Mouse (Mus musculus) heart, embryonic 15.5 days (tissue): ENCODE measurements around the gene Scamp2. TPM values are rescaled to one million over a fixed set of nuclear protein-coding genes. Genes with fewer than 3 reads are reported as not detected.

Experiments
- ATAC-seq: fragments of 200-750 bp; cut with Nextera tagmentation; replicated peaks from 2 replicates; pipeline ENCODE4 v1.8.0; 2017; ENCODE audit warnings: low read depth, moderate TSS enrichment; ENCODE audit not compliant: insufficient number of reproducible peaks, insufficient read depth, low FRiP score
- H3K27ac ChIP-seq: fragments of 300-500 bp; sonication (generic); 2 replicates; pipeline ENCODE4 v1.5.1; 2015; ENCODE audit warnings: mild to moderate bottlenecking, inconsistent platforms
- H3K27me3 ChIP-seq: fragments of 300-500 bp; sonication (generic); 2 replicates; pipeline ENCODE4 v1.6.1; 2015; ENCODE audit warnings: inconsistent platforms
- H3K36me3 ChIP-seq: fragments of 300-500 bp; sonication (generic); 2 replicates; pipeline ENCODE4 v1.6.1; 2015; ENCODE audit warnings: mild to moderate bottlenecking, inconsistent platforms
- H3K4me1 ChIP-seq: fragments of 300-500 bp; sonication (generic); replicated peaks from 2 replicates; pipeline ENCODE4 v1.6.1; 2015; ENCODE audit warnings: inconsistent platforms
- H3K4me2 ChIP-seq: fragments of 300-500 bp; sonication (generic); 2 replicates; pipeline ENCODE4 v1.6.1; 2015; ENCODE audit warnings: inconsistent platforms, mild to moderate bottlenecking, moderate library complexity
- H3K4me3 ChIP-seq: fragments of 300-500 bp; sonication (generic); 2 replicates; pipeline ENCODE4 v1.5.1; 2015; ENCODE audit warnings: mild to moderate bottlenecking, inconsistent platforms
- H3K9ac ChIP-seq: fragments of 300-500 bp; sonication (generic); 2 replicates; pipeline ENCODE4 v1.6.1; 2015; ENCODE audit warnings: mild to moderate bottlenecking, inconsistent platforms
- H3K9me3 ChIP-seq: fragments of 300-500 bp; sonication (generic); replicated peaks from 2 replicates; pipeline ENCODE4 v1.6.1; 2016; ENCODE audit warnings: inconsistent platforms
- WGBS: fragments of 180-500 bp; shearing (Covaris S2); methylation state at CpG from one replicate; pipeline ENCODE4 v1.1.7; 2015; ENCODE audit warnings: mixed read lengths; 5-methylcytosine and 5-hydroxymethylcytosine counted together
- polyA plus RNA-seq: library from polyadenylated mRNA; unstranded; fragments of >200 nt; fragmentation: Nextera tagmentation; extraction: Ambion mirVana; gene quantifications from 2 replicates; pipeline ENCODE4 v1.2.1, GENCODE M21; 2015

Scamp2 gene
- polyA plus RNA-seq, 1 experiment from 2014 or later: 47.3 TPM

- H3K4me1 ChIP-seq: peaks cover 44% of the 10 kb centered on the region
- H3K4me3 ChIP-seq: no peak overlapping the region
- no peak overlapping the region for H3K27ac ChIP-seq
- H3K36me3 ChIP-seq: peaks cover 19% of the 10 kb centered on the region; the same call in 1 of the 2 replicates
- no peak overlapping the region for H3K4me2 ChIP-seq
- H3K9ac ChIP-seq: no peak overlapping the region
- ATAC-seq: no peak
- WGBS: 17% methylated on average over 4 of the region's 4 CpGs
- no peaks in the 10 kb centered on the region for H3K9me3 ChIP-seq
- H3K27me3 ChIP-seq: no peaks in the 10 kb centered on the region
Observed at GRCm38 (mm10) chr9:57597929-57598382, 37.2 kb downstream of the Scamp2 start.

DNA sequence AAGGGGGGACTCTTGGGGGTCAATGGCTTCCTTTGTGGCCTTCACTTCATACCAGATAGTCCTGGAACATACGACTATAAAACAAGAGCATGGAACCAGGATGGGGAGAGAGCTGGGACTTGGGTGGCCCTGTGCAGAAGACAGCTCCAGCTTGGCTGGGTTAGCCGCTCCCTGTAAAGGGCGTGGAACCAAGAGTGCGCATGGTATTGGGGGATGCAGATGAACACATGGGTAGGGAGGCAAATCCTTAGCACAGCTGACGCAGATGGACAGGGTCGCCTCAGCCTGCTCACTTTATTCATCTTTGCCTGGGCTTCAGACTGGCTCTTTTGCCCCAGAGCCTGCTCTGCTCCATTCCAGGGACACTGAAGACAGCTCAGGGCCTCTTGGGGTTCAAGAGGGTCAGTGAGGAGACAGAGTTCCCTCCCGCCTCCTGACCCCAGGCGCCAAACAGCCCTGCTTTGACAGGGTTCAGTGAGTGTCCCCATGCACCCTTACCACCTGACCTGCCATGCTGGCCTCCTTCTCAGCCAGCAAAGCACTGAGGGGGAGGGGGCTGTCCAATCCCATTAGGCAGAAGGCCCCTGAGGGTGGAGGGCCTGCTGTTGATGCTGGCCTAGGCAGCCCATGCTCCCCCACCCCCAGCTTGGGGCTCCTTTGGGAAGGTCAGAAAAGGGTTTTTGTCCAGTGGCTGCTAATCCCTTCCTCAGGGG is 38.3 kb downstream of the Scamp2 start:
- no peak overlapping the region for H3K27ac ChIP-seq
- H3K4me2 ChIP-seq: no peak overlapping the region
- H3K9ac ChIP-seq: no peak overlapping the region
- no peak overlapping the region for H3K4me3 ChIP-seq
- peaks cover 3% of the 10 kb centered on the region for H3K27me3 ChIP-seq
- H3K9me3 ChIP-seq: no peaks in the 10 kb centered on the region
- peaks cover 13% of the 10 kb centered on the region; the same call in 1 of the 2 replicates for H3K36me3 ChIP-seq
- H3K4me1 ChIP-seq: peaks cover 38% of the 10 kb centered on the region
- 62% methylated on average over 8 of the region's 8 CpGs for WGBS
- no peak for ATAC-seq

GRCm38 (mm10) chr9:57600620-57601352 is 40.0 kb downstream of the Scamp2 start:
- Histone ChIP-seq H3K27ac (no peak overlapping the region), H3K4me1 (peaks cover 37% of the 10 kb centered on the region), H3K9me3 (no peaks in the 10 kb centered on the region), H3K9ac (no peak overlapping the region), H3K36me3 (0 out of 2 replicates have a peak, but pooled peaks cover 4% of the 10 kb centered on the region), H3K27me3 (peaks cover 21% of the 10 kb centered on the region), H3K4me3 (no peak overlapping the region), H3K4me2 (no peak overlapping the region)
- WGBS: 9% methylated on average over 3 of the region's 3 CpGs
- ATAC-seq: peak; percentile 68

- H3K4me2 ChIP-seq: no peak overlapping the region
- no peak overlapping the region for H3K4me3 ChIP-seq
- peaks cover 26% of the 10 kb centered on the region for H3K27me3 ChIP-seq
- no peaks in the 10 kb centered on the region for H3K9me3 ChIP-seq
- H3K4me1 ChIP-seq: peaks cover 37% of the 10 kb centered on the region
- WGBS: 29% methylated on average over 2 of the region's 2 CpGs
- no peak overlapping the region for H3K27ac ChIP-seq
- H3K9ac ChIP-seq: no peak overlapping the region
- no peaks in the 10 kb centered on the region for H3K36me3 ChIP-seq
- ATAC-seq: no peak
Observed at GRCm38 (mm10) chr9:57601353-57601706, 40.6 kb downstream of the Scamp2 start.

DNA sequence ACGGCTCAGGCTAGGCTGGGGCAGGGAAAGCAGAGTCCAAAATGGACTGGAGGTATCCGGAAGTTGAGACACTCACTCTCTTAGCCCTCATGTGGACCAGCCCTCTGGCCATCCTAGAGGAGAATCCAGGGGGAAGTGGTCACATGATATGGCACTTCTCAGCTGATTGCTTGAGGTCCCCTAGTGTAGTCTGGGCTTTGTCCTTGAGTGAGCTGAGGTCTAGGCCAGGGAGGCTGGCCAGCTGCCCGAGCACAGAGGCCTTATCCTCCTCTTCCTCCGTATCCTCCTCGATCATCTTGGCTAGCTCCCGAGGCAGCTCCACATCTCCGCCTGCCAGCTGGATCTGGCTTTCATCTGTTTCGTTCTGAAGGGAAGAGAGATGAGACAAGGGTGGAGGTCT is 41.4 kb downstream of the Scamp2 start:
- H3K4me3 ChIP-seq: no peak overlapping the region
- peaks cover 36% of the 10 kb centered on the region for H3K4me1 ChIP-seq
- no peak overlapping the region for H3K4me2 ChIP-seq
- no peak overlapping the region for H3K27ac ChIP-seq
- no peak overlapping the region for H3K9ac ChIP-seq
- H3K36me3 ChIP-seq: no peaks in the 10 kb centered on the region
- ATAC-seq: no peak
- 38% methylated on average over 8 of the region's 8 CpGs for WGBS
- H3K9me3 ChIP-seq: no peaks in the 10 kb centered on the region
- H3K27me3 ChIP-seq: peaks cover 34% of the 10 kb centered on the region

DNA sequence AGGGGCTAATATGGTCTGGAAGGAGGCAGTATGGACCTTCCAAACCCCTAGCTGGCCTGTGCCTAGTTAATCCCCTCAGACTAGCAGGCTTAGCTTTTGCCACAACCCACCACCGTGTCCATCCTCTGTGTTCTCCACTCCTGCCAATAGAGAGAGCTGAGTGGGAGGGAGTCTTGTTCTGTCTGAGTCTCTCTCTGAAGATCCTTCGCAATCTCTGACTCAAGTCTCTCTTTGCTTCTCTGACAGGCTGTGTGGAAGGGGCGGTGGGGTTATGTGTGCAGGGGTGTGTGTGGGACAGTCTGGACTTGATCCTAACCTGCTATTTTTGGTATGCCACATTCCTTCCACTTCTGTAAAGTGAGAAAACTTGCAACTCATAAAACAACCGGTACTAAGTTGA is 44.1 kb downstream of the Scamp2 start:
- Histone ChIP-seq H3K27ac (no peak overlapping the region), H3K36me3 (no peaks in the 10 kb centered on the region), H3K27me3 (peaks cover 54% of the 10 kb centered on the region), H3K4me3 (no peak overlapping the region), H3K9ac (no peak overlapping the region), H3K9me3 (no peaks in the 10 kb centered on the region), H3K4me1 (peaks cover 23% of the 10 kb centered on the region), H3K4me2 (no peak overlapping the region)
- no peak for ATAC-seq
- WGBS: 71% methylated on average over 4 of the region's 4 CpGs

GRCm38 (mm10) chr9:57605503-57605902 is 44.8 kb downstream of the Scamp2 start:
- Histone ChIP-seq H3K9ac (no peak overlapping the region), H3K4me1 (peaks cover 20% of the 10 kb centered on the region), H3K36me3 (no peaks in the 10 kb centered on the region), H3K4me2 (no peak overlapping the region), H3K9me3 (no peaks in the 10 kb centered on the region), H3K27ac (no peak overlapping the region), H3K4me3 (no peak overlapping the region), H3K27me3 (peaks cover 54% of the 10 kb centered on the region)
- WGBS: 17% methylated on average over 9 of the region's 9 CpGs
- no peak for ATAC-seq

- Histone ChIP-seq H3K27ac (no peak within 1 kb of the TSS), H3K36me3 (no peaks in the 10 kb centered on the region), H3K27me3 (peaks cover 54% of the 10 kb centered on the region), H3K9ac (no peak within 1 kb of the TSS), H3K4me1 (peaks cover 12% of the 10 kb centered on the region), H3K4me2 (no peak within 1 kb of the TSS), H3K9me3 (no peaks in the 10 kb centered on the region), H3K4me3 (no peak within 1 kb of the TSS)
- 5% methylated on average over 24 of the region's 24 CpGs for WGBS
- peak; percentile 54; the same call in 1 of the 2 replicates for ATAC-seq
Observed at GRCm38 (mm10) chr9:57606139-57606851, 45.6 kb downstream of the Scamp2 start, which contains the start of gene Cplx3. TSS of gene Cplx3 (minus strand) at chr9:57606281.

DNA sequence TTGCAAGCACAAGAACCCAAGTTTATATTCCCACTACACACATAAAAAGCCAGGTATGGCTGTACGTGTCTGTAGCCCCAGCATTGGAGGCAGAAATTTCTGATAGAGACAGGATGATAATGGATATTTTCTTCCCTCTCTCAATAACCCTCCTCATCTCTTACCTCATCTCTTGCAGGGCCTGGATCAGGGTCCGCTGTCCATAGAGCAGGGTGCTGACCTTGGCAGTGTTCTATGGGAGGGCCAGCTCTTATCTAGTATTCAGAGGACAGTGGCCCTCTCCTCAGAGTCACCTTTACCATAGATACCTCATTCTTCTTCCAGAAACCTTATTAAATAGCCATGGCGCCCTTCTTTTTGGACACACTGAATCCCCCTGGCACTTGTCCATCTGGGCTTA is 49.1 kb downstream of the Scamp2 start:
- WGBS: 49% methylated on average over 3 of the region's 3 CpGs
- H3K4me1 ChIP-seq: peaks cover 3% of the 10 kb centered on the region

DNA sequence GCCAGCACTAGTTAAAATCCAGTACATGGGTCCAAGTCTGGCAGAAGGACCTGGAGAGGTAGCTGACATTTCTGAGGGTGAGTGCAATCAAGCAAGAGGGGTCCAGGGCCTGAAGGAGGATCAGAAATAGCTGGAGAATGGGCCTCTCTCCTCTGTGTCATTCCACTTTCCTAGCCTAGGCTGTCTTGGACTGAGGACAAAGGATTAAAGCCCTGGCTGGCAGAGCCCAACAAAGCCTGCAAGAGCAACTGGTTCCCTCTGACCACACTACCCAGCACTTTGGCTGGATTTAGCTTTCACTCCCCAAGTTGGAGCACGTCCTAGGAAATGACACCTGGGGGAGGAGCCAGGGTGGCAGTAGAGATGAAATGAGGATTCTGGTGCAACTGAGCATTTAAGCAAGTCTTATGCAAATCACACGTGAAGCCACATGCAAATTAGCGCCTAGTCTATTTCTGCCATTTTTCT is 49.6 kb downstream of the Scamp2 start:
- WGBS: 51% methylated on average over 3 of the region's 3 CpGs
- Histone ChIP-seq H3K9ac (no peak overlapping the region), H3K4me2 (no peak overlapping the region), H3K27me3 (peaks cover 43% of the 10 kb centered on the region), H3K36me3 (no peaks in the 10 kb centered on the region), H3K4me1 (peaks cover 6% of the 10 kb centered on the region), H3K9me3 (no peaks in the 10 kb centered on the region), H3K27ac (no peak overlapping the region), H3K4me3 (no peak overlapping the region)
- ATAC-seq: no peak

More for the DNA sequence above, 49.1 kb downstream of the Scamp2 start:
- Histone ChIP-seq H3K4me2 (no peak overlapping the region), H3K27me3 (peaks cover 48% of the 10 kb centered on the region), H3K27ac (no peak overlapping the region), H3K36me3 (no peaks in the 10 kb centered on the region), H3K9me3 (no peaks in the 10 kb centered on the region), H3K4me3 (no peak overlapping the region), H3K9ac (no peak overlapping the region)
- ATAC-seq: no peak

- Histone ChIP-seq H3K9ac (no peak overlapping the region), H3K4me2 (no peak overlapping the region), H3K9me3 (no peaks in the 10 kb centered on the region), H3K27ac (no peak overlapping the region), H3K4me1 (peaks cover 6% of the 10 kb centered on the region), H3K36me3 (no peaks in the 10 kb centered on the region), H3K27me3 (peaks cover 22% of the 10 kb centered on the region; the same call in 1 of the 2 replicates), H3K4me3 (no peak overlapping the region)
- ATAC-seq: no peak
- WGBS: 55% methylated on average over 7 of the region's 7 CpGs
Observed at GRCm38 (mm10) chr9:57612587-57612986, 51.8 kb downstream of the Scamp2 start.
